Mouse (Mus musculus) megakaryocyte, embryonic 14.5 days (primary cell): Measurements from ENCODE around the gene Olfr69.

Source experiments
- FLI1 ChIP-seq: IDR thresholded peaks from 2 replicates; pipeline ENCODE4 v1.6.1; 2012; ENCODE audit warnings: low read length, inconsistent platforms, mixed read lengths
- GATA1 ChIP-seq: IDR thresholded peaks from 3 replicates; pipeline ENCODE4 v1.6.1; 2012; ENCODE audit warnings: mixed read lengths, low read length, inconsistent platforms, borderline replicate concordance

GRCm38 (mm10) chr7:103744843-103745242 is 26.6 kb downstream of the Olfr69 start, which contains the start of gene Olfr629:
- no peak for TF ChIP-seq GATA1
- no peak for TF ChIP-seq FLI1
